Mouse (Mus musculus) stomach, postnatal 0 days (tissue): ENCODE data around the gene Cd81.

ENCODE experiments used
- CTCF ChIP-seq: IDR thresholded peaks from 2 replicates; pipeline ENCODE4 v1.5.1; 2016; ENCODE audit warnings: antibody characterized with exemption, low read depth, mild to moderate bottlenecking, moderate library complexity
- EP300 ChIP-seq: optimal IDR thresholded peaks from 2 replicates; pipeline ENCODE3; 2016; ENCODE audit warnings: antibody characterized with exemption

DNA sequence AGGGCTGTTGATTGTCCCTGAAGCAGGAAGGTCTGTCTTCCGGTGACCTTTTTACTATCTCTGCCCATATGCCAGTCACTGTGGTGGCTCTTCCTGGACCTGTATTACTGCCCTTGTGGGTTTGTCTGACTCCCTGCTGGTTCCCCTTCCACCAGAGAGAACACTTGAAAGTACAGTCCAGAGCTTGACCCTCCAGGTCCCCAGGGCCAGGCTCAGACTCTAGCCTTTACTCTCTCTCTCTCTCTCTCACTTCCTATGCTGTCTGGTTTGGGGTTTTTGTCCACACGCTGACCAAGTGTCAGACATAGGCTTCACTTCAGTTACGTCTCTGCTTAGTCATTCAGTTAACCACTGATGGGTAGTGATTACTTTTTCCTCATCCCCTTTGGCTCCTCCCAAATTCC, 9.6 kb upstream of the Cd81 start:
- no peak for TF ChIP-seq EP300
- TF ChIP-seq CTCF: no peak
